15 mouse cellular contexts compared by ENCODE assay signal in the genomic region with DNA sequence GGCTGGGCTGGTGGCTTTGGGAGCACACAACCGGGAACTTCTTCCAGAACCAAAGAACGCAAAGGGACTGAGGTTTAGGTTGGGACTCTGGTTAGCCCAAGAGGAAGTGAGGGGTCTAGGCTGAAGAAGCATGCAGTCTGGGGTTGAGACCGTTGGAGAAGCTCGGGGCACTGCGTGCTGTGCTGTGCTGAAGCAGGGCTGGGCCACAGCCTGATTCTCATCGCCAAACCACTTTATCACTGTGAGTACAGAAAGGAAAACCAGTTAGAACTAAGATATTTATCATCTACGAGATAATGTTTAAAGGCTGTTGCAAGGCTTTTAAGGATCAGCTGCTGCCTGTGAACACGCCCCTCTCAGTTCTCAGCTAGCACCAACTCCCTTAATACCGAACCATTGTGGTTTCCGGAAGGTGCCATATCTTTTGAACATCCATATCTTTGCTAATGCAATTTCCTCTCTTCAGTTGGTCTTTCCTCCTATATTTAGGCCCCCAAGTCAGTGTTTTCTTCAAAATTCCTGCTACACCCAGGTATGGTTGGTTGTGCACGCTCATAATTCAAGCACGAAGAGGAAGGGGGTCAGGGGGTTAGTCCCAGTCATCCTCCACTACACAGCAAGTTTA. TPM values are rescaled to one million over a fixed set of nuclear protein-coding genes. Genes with fewer than 3 reads are reported as not detected.
DNase-seq lines count a peak whose midpoint lies in the region; ATAC-seq and TF ChIP-seq lines count a peak whose summit lies in the region.
"Had no signal": no experiment of that assay in that cellular context is flagged by ENCODE, and none has a peak within 500 bp of the region (broad histone marks: within the 10 kb centered on the region; RNA-seq: fewer than 3 reads in every experiment).

No protein-coding gene starts in this region.

- H3K27me3 ChIP-seq in forebrain, embryonic 11.5 days (ENCODE audit: control insufficient read depth, insufficient read depth, low read length): no peaks in the 10 kb centered on the region
- H3K27me3 ChIP-seq in forebrain, embryonic 10.5 days (ENCODE audit: poor library complexity, severe bottlenecking): no peaks in the 10 kb centered on the region
- no peaks in the 10 kb centered on the region for H3K27me3 ChIP-seq in G1E (ENCODE audit: insufficient read depth, low read length)
- no peaks in the 10 kb centered on the region for H3K27me3 ChIP-seq in small intestine, adult 2 months (ENCODE audit: control insufficient read depth, insufficient read depth, low read length)
- H3K27me3 ChIP-seq: limb, embryonic 13.5 days; neural tube, embryonic 13.5 days had no signal

- 83% methylated on average over 12 of the region's 12 CpGs for WGBS in forebrain, embryonic 11.5 days
- WGBS in forebrain, embryonic 10.5 days: 85% methylated on average over 12 of the region's 12 CpGs
- 51% methylated on average over 12 of the region's 12 CpGs for WGBS in small intestine, adult 2 months

- no peak for TF ChIP-seq POLR2A in small intestine, adult 2 months (IDR thresholded peaks at IDR 0.05; ENCODE audit: low read depth, low read length)

- H3K9me3 ChIP-seq in forebrain, embryonic 11.5 days (ENCODE audit: control insufficient read depth, low read length): no peaks in the 10 kb centered on the region
- H3K9me3 ChIP-seq in forebrain, embryonic 10.5 days: no peaks in the 10 kb centered on the region
- 0 out of 2 replicates have a peak, but pooled peaks cover 2% of the 10 kb centered on the region for H3K9me3 ChIP-seq in G1E (replicated peaks)
- H3K9me3 ChIP-seq: embryonic facial prominence, embryonic 10.5 days; limb, embryonic 13.5 days; neural tube, embryonic 13.5 days had no signal

- no peak overlapping the region for H3K4me3 ChIP-seq in forebrain, embryonic 11.5 days (ENCODE audit: low read depth, low read length)
- no peak overlapping the region for H3K4me3 ChIP-seq in forebrain, embryonic 10.5 days
- H3K4me3 ChIP-seq in G1E (ENCODE audit: low read depth, low read length): peak overlapping the region; percentile 60; the same call in 1 of the 2 replicates
- H3K4me3 ChIP-seq in small intestine, adult 2 months (ENCODE audit: low read depth, low read length): no peak overlapping the region
- H3K4me3 ChIP-seq: embryonic facial prominence, embryonic 10.5 days; limb, embryonic 13.5 days; neural tube, embryonic 13.5 days had no signal

- H3K27ac ChIP-seq in forebrain, embryonic 11.5 days (ENCODE audit: low read depth, low read length): no peak overlapping the region
- H3K27ac ChIP-seq in forebrain, embryonic 10.5 days: no peak overlapping the region
- H3K27ac ChIP-seq in small intestine, adult 2 months (ENCODE audit: insufficient read depth, low read depth, low read length): 0 out of 2 replicates have a peak overlapping the region, but pooled peaks have one; percentile 12
- H3K27ac ChIP-seq: embryonic facial prominence, embryonic 10.5 days; limb, embryonic 13.5 days; neural tube, embryonic 13.5 days; stomach, postnatal 0 days had no signal

- H3K4me2 ChIP-seq in forebrain, embryonic 11.5 days (ENCODE audit: low read depth, low read length, severe bottlenecking): no peak overlapping the region
- H3K4me2 ChIP-seq: heart, embryonic 11.5 days; limb, embryonic 13.5 days; midbrain, embryonic 11.5 days; neural tube, embryonic 13.5 days had no signal

- peak; percentile 22 for DNase-seq in forebrain, embryonic 11.5 days (ENCODE audit: low spot score)
- no peak for DNase-seq in forebrain, embryonic 10.5 days (ENCODE audit: extremely low spot score, low spot score)
- DNase-seq in G1E (ENCODE audit: low spot score): peak; percentile 54
- peak; percentile 33 for DNase-seq in liver
- DNase-seq in layer of hippocampus, adult 9-10 months (ENCODE audit: low spot score): no peak
- no peak for DNase-seq in left cerebral cortex, postnatal 14 days (ENCODE audit: low spot score in 2 of 2)
- DNase-seq in lung, adult 18-20 months: no peak
- DNase-seq: kidney, adult 18-20 months had no signal

- H3K9ac ChIP-seq in forebrain, embryonic 11.5 days (ENCODE audit: low read length): no peak overlapping the region
- H3K9ac ChIP-seq: limb, embryonic 13.5 days; neural tube, embryonic 13.5 days had no signal

- no peak for ATAC-seq in forebrain, embryonic 11.5 days (replicated peaks; ENCODE audit: low FRiP score)
- ATAC-seq in G1E (ENCODE audit: extremely low read depth, insufficient number of reproducible peaks, low FRiP score, poor library complexity, severe bottlenecking): peak; percentile 74

- intact Hi-C loops in left cerebral cortex, postnatal 14 days (cut with DNase I): no loop called here

- H3K4me1 ChIP-seq in forebrain, embryonic 11.5 days (replicated peaks; ENCODE audit: control insufficient read depth, insufficient read depth, low read length): no peaks in the 10 kb centered on the region; the same call in 1 of the 2 replicates
- peaks cover 19% of the 10 kb centered on the region for H3K4me1 ChIP-seq in forebrain, embryonic 10.5 days
- peaks cover 76% of the 10 kb centered on the region for H3K4me1 ChIP-seq in G1E (ENCODE audit: insufficient read depth, low read depth, low read length)
- peaks cover 3% of the 10 kb centered on the region; the same call in 1 of the 2 replicates for H3K4me1 ChIP-seq in small intestine, adult 2 months (ENCODE audit: control insufficient read depth, insufficient read depth, insufficient read length, low read length)

- H3K36me3 ChIP-seq in forebrain, embryonic 11.5 days (ENCODE audit: control insufficient read depth, insufficient read depth, low read length): no peaks in the 10 kb centered on the region
- no peaks in the 10 kb centered on the region for H3K36me3 ChIP-seq in forebrain, embryonic 10.5 days (replicated peaks)
- H3K36me3 ChIP-seq in G1E (replicated peaks): peaks cover 2% of the 10 kb centered on the region
- H3K36me3 ChIP-seq in small intestine, adult 2 months (ENCODE audit: control insufficient read depth, insufficient read depth, low read length): no peaks in the 10 kb centered on the region
- H3K36me3 ChIP-seq: embryonic facial prominence, embryonic 10.5 days; limb, embryonic 13.5 days; neural tube, embryonic 13.5 days had no signal

- no peak for TF ChIP-seq CTCF in G1E (IDR thresholded peaks at IDR 0.05; ENCODE audit: low read depth, low read length)
- TF ChIP-seq CTCF in small intestine, adult 2 months (IDR thresholded peaks at IDR 0.05; ENCODE audit: extremely low read depth, insufficient read length, insufficient replicate concordance, low read depth, low read length): no peak

RNA-seq across cellular contexts. Expression of a gene that starts 4.4 kb away (rescaled TPM):
- 63.0 and 71.4 TPM in 2 replicates for polyA plus RNA-seq in forebrain, embryonic 11.5 days (2014; fragmentation: Nextera tagmentation; extraction: Ambion mirVana)
- 74.4 and 79.6 TPM in 2 replicates for polyA plus RNA-seq in forebrain, embryonic 10.5 days (2016; fragmentation: Nextera tagmentation; extraction: Ambion mirVana)
- 224 and 234 TPM in 2 replicates for total RNA-seq in G1E (2014; fragmentation: Nextera tagmentation)
- total RNA-seq in G1E (2017): 58.3 and 119 TPM in 2 replicates
- 209 and 240 TPM in 2 replicates for polyA plus RNA-seq in G1E (2012)
- 13.0 and 34.8 TPM in 2 replicates for polyA plus RNA-seq in small intestine, adult 2 months (2012; rRNA removed)
- total RNA-seq in left cerebral cortex, postnatal 14 days (2021): 100 to 1,000 TPM; 183 to 190 TPM

RNA-seq across cellular contexts. Expression of a gene that starts 52.4 kb away (rescaled TPM):
- 25.9 and 28.9 TPM in 2 replicates for polyA plus RNA-seq in forebrain, embryonic 11.5 days (2014; fragmentation: Nextera tagmentation; extraction: Ambion mirVana)
- 36.8 and 38.1 TPM in 2 replicates for polyA plus RNA-seq in forebrain, embryonic 10.5 days (2016; fragmentation: Nextera tagmentation; extraction: Ambion mirVana)
- 35.9 and 67.9 TPM in 2 replicates for total RNA-seq in G1E (2014; fragmentation: Nextera tagmentation)
- 8.2 and 18.1 TPM in 2 replicates for total RNA-seq in G1E (2017)
- 53.1 and 54.9 TPM in 2 replicates for polyA plus RNA-seq in G1E (2012)
- polyA plus RNA-seq in small intestine, adult 2 months (2012; rRNA removed): 48.2 and 132 TPM in 2 replicates
- total RNA-seq in left cerebral cortex, postnatal 14 days (2021): 10 to 100 TPM; 48.1 to 51.4 TPM

Comparison
In these comparisons a context has a peak if more than half of its experiments do, and no peak if none do; other contexts are left out.
1. DNase-seq: peak in forebrain, embryonic 11.5 days (single experiment), G1E (single experiment) and liver (single experiment); none in forebrain, embryonic 10.5 days (single experiment), layer of hippocampus, adult 9-10 months (single experiment), left cerebral cortex, postnatal 14 days (0 of 2) and lung, adult 18-20 months (0 of 2).